Mouse (Mus musculus) neural tube, embryonic 14.5 days (tissue): Measurements from ENCODE around the gene Garnl3. TPM values are rescaled to one million over a fixed set of nuclear protein-coding genes. Genes with fewer than 3 reads are reported as not detected.

Experiments
- ATAC-seq: fragments of 200-750 bp; cut with Nextera tagmentation; 2 replicates; pipeline ENCODE4 v1.8.0; 2017; ENCODE audit warnings: low read depth, mild to moderate bottlenecking, moderate TSS enrichment, moderate library complexity
- H3K27ac ChIP-seq: fragments of 300-500 bp; sonication (generic); 2 replicates; pipeline ENCODE4 v1.5.1; 2014; ENCODE audit warnings: low read depth, mild to moderate bottlenecking, control low read depth, low read length, moderate library complexity, mixed read lengths
- H3K27me3 ChIP-seq: fragments of 300-500 bp; sonication (generic); 2 replicates; pipeline ENCODE4 v1.6.1; 2014; ENCODE audit warnings: low read length; ENCODE audit not compliant: control insufficient read depth, insufficient read depth
- H3K36me3 ChIP-seq: fragments of 300-500 bp; sonication (generic); 2 replicates; pipeline ENCODE4 v1.6.1; 2014; ENCODE audit warnings: low read length, mixed read lengths; ENCODE audit not compliant: control insufficient read depth, insufficient read depth
- H3K4me1 ChIP-seq: fragments of 300-500 bp; sonication (generic); 2 replicates; pipeline ENCODE4 v1.6.1; 2014; ENCODE audit warnings: low read length; ENCODE audit not compliant: control insufficient read depth, insufficient read depth
- H3K4me2 ChIP-seq: fragments of 300-500 bp; sonication (generic); 2 replicates; pipeline ENCODE4 v1.6.1; 2014; ENCODE audit warnings: mild to moderate bottlenecking, low read depth, low read length, control low read depth
- H3K4me3 ChIP-seq: fragments of 300-500 bp; sonication (generic); 2 replicates; pipeline ENCODE4 v1.5.1; 2014; ENCODE audit warnings: low read depth, low read length, control low read depth, mixed read lengths
- H3K9ac ChIP-seq: fragments of 300-500 bp; sonication (generic); replicated peaks from 2 replicates; pipeline ENCODE4 v1.6.1; 2014; ENCODE audit warnings: low read depth, mild to moderate bottlenecking, control low read depth, low read length, mixed read lengths
- H3K9me3 ChIP-seq: fragments of 300-500 bp; sonication (generic); 2 replicates; pipeline ENCODE4 v1.6.1; 2016; ENCODE audit warnings: low read length; ENCODE audit not compliant: control insufficient read depth
- WGBS: fragments of 180-500 bp; shearing (Covaris S2); extraction: QIAGEN DNeasy Blood & Tissue Kit; methylation state at CpG from one replicate; pipeline ENCODE4 v1.1.7; 2014; 5-methylcytosine and 5-hydroxymethylcytosine counted together
- polyA plus RNA-seq: library from polyadenylated mRNA; unstranded; fragments of >200 nt; fragmentation: Nextera tagmentation; extraction: Ambion mirVana; gene quantifications from 2 replicates; pipeline ENCODE4 v1.2.1, GENCODE M21; 2014

The Garnl3 gene
- polyA plus RNA-seq, 1 experiment from 2014 or later, result 65.7 TPM

- no peaks in the 10 kb centered on the region for H3K4me1 ChIP-seq
- no peak overlapping the region for H3K4me3 ChIP-seq
- no peak overlapping the region for H3K4me2 ChIP-seq
- H3K27ac ChIP-seq, result no peak overlapping the region
- no peaks in the 10 kb centered on the region for H3K27me3 ChIP-seq
- ATAC-seq, result no peak
- no peaks in the 10 kb centered on the region for H3K36me3 ChIP-seq
- H3K9me3 ChIP-seq, result no peaks in the 10 kb centered on the region
- WGBS, result 70% methylated on average over 5 of the region's 5 CpGs
- no peak overlapping the region for H3K9ac ChIP-seq
Observed at GRCm38 (mm10) chr2:33005041-33005440, 126.4 kb downstream of the Garnl3 start.

- H3K9me3 ChIP-seq, result no peaks in the 10 kb centered on the region
- ATAC-seq, result no peak
- H3K4me1 ChIP-seq, result no peaks in the 10 kb centered on the region
- 90% methylated on average over 7 of the region's 7 CpGs for whole genome bisulfite sequencing
- H3K4me3 ChIP-seq, result no peak overlapping the region
- H3K9ac ChIP-seq, result no peak overlapping the region
- H3K27ac ChIP-seq, result no peak overlapping the region
- H3K27me3 ChIP-seq, result no peaks in the 10 kb centered on the region
- no peak overlapping the region for H3K4me2 ChIP-seq
- H3K36me3 ChIP-seq, result no peaks in the 10 kb centered on the region
Observed at GRCm38 (mm10) chr2:33002144-33002543, 129.3 kb downstream of the Garnl3 start.

GRCm38 (mm10) chr2:32999752-33000151 lies 131.7 kb downstream of the Garnl3 start:
- H3K4me3 ChIP-seq, result no peak overlapping the region
- H3K9me3 ChIP-seq, result no peaks in the 10 kb centered on the region
- no peak overlapping the region for H3K27ac ChIP-seq
- H3K27me3 ChIP-seq, result no peaks in the 10 kb centered on the region
- H3K9ac ChIP-seq, result no peak overlapping the region
- WGBS, result 94% methylated on average over 2 of the region's 2 CpGs
- H3K4me1 ChIP-seq, result no peaks in the 10 kb centered on the region
- ATAC-seq, result no peak
- no peaks in the 10 kb centered on the region for H3K36me3 ChIP-seq
- H3K4me2 ChIP-seq, result no peak overlapping the region

GRCm38 (mm10) chr2:32997792-32998191 lies 133.7 kb downstream of the Garnl3 start:
- WGBS, result 92% methylated on average over 4 of the region's 4 CpGs
- H3K27ac ChIP-seq, result no peak overlapping the region

GRCm38 (mm10) chr2:32997081-32997480 lies 134.4 kb downstream of the Garnl3 start:
- Histone ChIP-seq H3K4me3 (no peak overlapping the region), H3K4me1 (no peaks in the 10 kb centered on the region), H3K36me3 (no peaks in the 10 kb centered on the region), H3K9me3 (no peaks in the 10 kb centered on the region), H3K27me3 (no peaks in the 10 kb centered on the region), H3K27ac (no peak overlapping the region), H3K4me2 (no peak overlapping the region), H3K9ac (no peak overlapping the region)
- ATAC-seq, result no peak
- 80% methylated on average over 6 of the region's 6 CpGs for WGBS

More at GRCm38 (mm10) chr2:32997792-32998191, 133.7 kb downstream of the Garnl3 start:
- H3K27me3 ChIP-seq, result no peaks in the 10 kb centered on the region
- H3K4me3 ChIP-seq, result no peak overlapping the region
- H3K4me1 ChIP-seq, result no peaks in the 10 kb centered on the region
- no peaks in the 10 kb centered on the region for H3K9me3 ChIP-seq
- H3K4me2 ChIP-seq, result no peak overlapping the region
- no peak for ATAC-seq
- no peaks in the 10 kb centered on the region for H3K36me3 ChIP-seq
- H3K9ac ChIP-seq, result no peak overlapping the region

- Histone ChIP-seq H3K27me3 (no peaks in the 10 kb centered on the region), H3K9me3 (no peaks in the 10 kb centered on the region), H3K4me2 (no peak overlapping the region), H3K4me1 (no peaks in the 10 kb centered on the region), H3K4me3 (no peak overlapping the region), H3K27ac (no peak overlapping the region), H3K9ac (no peak overlapping the region), H3K36me3 (no peaks in the 10 kb centered on the region)
- no peak for ATAC-seq
- 79% methylated on average over 6 of the region's 6 CpGs for WGBS
Observed at GRCm38 (mm10) chr2:32992130-32992529, 139.3 kb downstream of the Garnl3 start.

- no peak overlapping the region for H3K27ac ChIP-seq
- H3K27me3 ChIP-seq, result no peaks in the 10 kb centered on the region
- no peak overlapping the region for H3K9ac ChIP-seq
- H3K4me1 ChIP-seq, result no peaks in the 10 kb centered on the region
- H3K4me2 ChIP-seq, result no peak overlapping the region
- H3K9me3 ChIP-seq, result no peaks in the 10 kb centered on the region
- no peak overlapping the region for H3K4me3 ChIP-seq
- 62% methylated on average over 13 of the region's 13 CpGs for WGBS
- no peaks in the 10 kb centered on the region for H3K36me3 ChIP-seq
- no peak for ATAC-seq
Observed at GRCm38 (mm10) chr2:32990167-32990832, 141.2 kb downstream of the Garnl3 start.

GRCm38 (mm10) chr2:32989376-32989775 lies 142.1 kb downstream of the Garnl3 start:
- Histone ChIP-seq H3K36me3 (no peaks in the 10 kb centered on the region), H3K4me3 (no peak overlapping the region), H3K9me3 (no peaks in the 10 kb centered on the region), H3K27ac (no peak overlapping the region), H3K9ac (no peak overlapping the region), H3K4me1 (no peaks in the 10 kb centered on the region), H3K27me3 (no peaks in the 10 kb centered on the region), H3K4me2 (no peak overlapping the region)
- ATAC-seq, result no peak
- 84% methylated on average over 3 of the region's 3 CpGs for WGBS

- Histone ChIP-seq H3K4me2 (no peak overlapping the region), H3K27me3 (no peaks in the 10 kb centered on the region), H3K4me1 (peaks cover 10% of the 10 kb centered on the region; the same call in 1 of the 2 replicates), H3K36me3 (no peaks in the 10 kb centered on the region), H3K27ac (no peak overlapping the region), H3K9ac (no peak overlapping the region), H3K4me3 (no peak overlapping the region), H3K9me3 (no peaks in the 10 kb centered on the region)
- no peak for ATAC-seq
- 71% methylated on average over 8 of the region's 8 CpGs for WGBS
Observed at GRCm38 (mm10) chr2:32985844-32986243, 145.6 kb downstream of the Garnl3 start.
